Mouse (Mus musculus) megakaryocyte progenitor cell, adult 5-6 weeks (primary cell): ENCODE measurements around the gene Gfi1. TPM values are rescaled to one million over a fixed set of nuclear protein-coding genes. Genes with fewer than 3 reads are reported as not detected.
A peak's percentile ranks its signal among the peaks of the same experiment; 100 is the strongest.

Experiments
- ATAC-seq: replicated peaks from 2 replicates; pipeline ENCODE4 v1.8.0; 2016; ENCODE audit warnings: mild to moderate bottlenecking, moderate TSS enrichment, inconsistent platforms; ENCODE audit not compliant: poor library complexity
- total RNA-seq, 2 experiments: library from RNA; stranded (forward) in 1 of 2; stranded (reverse) in 1 of 2; fragments of 157-497, 149-512 nt in 1 of 2; fragments of 200-1000 nt in 1 of 2; gene quantifications; 2 replicates each; pipeline versions ENCODE4 v1.2.3 to v1.2.4; 2015 to 2017

The Gfi1 gene
- total RNA-seq, 2 experiments from 2014 or later, result 47.9 to 61.6 TPM

DNA sequence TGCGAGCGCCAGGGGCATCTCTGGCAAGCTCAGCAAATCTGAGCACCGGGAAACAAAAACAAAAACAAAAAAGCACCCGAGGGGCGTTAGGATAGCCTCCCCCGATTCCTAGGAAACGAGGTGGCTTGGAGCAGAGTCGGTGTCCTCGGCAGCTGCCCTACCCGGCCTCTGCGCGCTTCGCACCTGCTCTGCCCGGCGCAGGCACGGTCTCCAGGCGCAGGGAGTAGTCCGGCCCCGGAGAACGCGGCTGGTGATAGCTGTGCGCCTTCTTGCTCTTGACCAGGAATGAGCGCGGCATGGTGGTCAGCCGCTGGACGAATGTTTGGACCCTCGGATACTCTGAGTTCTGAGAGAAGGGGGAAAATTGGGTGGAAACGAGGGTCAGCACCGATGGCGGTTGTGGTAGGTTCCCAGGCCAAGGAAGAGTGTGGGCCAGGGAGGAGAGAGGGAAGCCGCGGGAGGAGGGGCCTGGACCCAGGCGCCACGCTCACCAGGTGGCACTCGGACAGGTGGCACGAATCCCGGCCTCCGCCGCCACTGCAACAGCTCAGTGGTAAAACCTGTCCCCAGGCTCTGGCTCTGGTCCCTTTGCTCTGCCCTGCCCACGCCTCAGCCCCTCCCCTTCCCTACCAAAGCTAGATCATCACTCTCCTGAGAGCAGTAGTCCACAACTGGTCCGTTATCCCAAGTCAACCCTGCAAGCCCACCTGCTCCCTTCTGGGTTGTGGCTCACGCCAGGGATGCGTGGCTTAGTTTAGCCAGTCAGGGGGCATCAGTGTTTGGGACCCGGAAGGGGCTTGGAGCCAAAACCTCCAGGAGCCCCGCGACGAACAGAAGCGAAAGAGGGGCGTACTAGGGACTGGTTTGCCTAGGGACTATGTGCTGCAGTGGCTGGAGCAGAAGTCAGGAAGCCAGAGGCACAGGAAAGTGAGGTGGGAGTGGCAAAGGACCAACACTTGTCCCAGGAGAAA, 2.0 kb downstream of the Gfi1 start:
- peak; percentile 30 for ATAC-seq

DNA sequence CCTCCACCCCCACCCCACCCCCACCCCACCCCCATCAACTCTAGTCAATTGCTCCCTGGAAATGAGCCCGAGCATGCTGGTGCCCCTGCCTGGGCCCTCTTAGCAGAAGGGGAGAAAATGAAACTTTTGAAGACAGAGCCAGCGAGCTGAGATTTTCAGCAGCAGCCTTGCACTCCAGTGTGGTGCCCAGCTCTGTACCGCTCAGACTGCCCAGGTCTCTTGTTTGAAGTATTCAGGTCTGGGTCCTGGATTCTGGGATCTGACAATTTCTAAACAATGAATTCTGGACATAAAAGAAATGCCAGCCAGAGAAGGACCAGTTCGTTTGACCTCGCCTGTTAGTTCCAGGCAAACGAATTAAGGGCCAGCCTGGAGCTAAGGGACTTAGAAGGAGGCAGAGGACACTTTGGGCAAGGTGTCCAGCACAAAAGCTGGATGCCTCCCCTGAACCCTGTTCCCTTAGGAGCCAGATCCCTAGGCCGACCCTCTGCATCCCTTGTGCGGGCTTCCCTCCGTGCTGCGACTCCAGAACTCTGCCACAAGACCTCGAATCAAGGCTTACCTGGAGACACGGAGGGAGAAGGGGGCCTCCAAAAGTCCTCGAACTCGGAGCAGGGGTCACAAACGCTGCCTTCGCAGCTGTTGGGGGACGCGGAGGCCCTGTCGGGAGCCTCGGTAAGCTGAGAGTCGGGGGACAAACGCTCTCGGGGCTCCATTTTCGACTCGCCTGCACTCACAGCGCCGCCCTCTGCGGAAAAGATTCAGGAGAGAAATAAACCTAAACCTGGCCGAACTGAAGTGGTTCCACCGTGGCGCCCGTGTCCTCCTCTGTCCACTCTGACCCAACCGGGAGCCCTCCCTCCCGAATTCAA, 2.9 kb downstream of the Gfi1 start:
- ATAC-seq, result no peak

- no peak for ATAC-seq
Observed at GRCm38 (mm10) chr5:107721638-107722011, 4.2 kb downstream of the Gfi1 start.

DNA sequence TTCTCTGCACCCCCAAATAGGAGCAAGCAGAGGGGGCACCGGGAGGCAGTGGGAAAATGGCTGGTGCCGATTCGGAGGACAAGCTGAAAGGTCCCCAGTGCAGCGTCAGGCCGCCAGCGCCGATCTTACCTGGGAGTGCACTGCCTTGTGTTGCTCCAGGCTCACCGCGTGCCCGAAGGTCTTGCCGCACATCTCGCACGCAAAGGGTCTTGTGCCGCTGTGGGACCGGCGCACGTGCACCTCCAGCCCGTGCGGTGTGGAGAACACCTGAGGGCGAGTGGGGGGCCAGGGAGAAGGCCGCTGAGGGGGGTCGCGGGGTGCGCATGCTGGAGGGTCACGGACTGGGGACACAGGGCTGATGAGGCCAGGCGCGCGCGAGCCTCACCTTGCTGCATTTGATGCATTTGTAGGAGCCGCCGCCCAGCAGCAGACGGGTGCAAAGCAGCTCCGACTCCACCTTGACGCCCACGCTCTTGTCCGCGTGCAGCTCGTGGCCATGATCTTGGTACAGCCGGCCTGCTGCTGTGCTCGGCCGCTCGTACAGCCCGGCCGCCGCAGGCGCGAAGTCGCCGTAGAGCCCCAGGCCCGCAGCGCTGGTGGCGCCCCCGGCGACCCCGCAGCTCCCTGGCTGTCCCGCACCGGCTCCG, 4.7 kb downstream of the Gfi1 start:
- no peak for ATAC-seq

- ATAC-seq, result no peak
Observed at GRCm38 (mm10) chr5:107720511-107720910, 5.3 kb downstream of the Gfi1 start.

GRCm38 (mm10) chr5:107719786-107720185, 6.0 kb downstream of the Gfi1 start:
- no peak for ATAC-seq

GRCm38 (mm10) chr5:107719209-107719608, 6.6 kb downstream of the Gfi1 start:
- no peak for ATAC-seq

- peak; percentile 51 for ATAC-seq
Observed at GRCm38 (mm10) chr5:107717871-107718361, 7.9 kb downstream of the Gfi1 start.

DNA sequence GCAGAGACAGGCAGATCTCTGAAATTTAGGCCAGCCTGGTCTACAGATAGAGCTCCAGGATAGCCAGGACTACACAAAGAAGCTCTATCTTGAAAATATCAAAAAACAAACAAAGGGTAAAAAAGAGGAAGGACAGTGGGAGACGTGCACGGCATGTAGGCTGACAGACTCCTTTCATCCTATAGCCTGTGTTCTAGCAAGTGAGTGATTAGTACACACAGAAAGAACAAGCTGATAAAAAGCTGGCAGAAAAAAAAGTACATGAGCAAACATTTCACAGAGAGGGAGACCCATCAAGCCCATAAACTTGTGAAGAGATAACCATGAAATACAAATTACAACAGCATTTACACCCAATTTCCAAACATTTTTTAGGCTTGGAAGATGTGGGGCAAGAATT, 14.1 kb downstream of the Gfi1 start:
- peak; percentile 32; the same call in 1 of the 2 replicates for ATAC-seq

DNA sequence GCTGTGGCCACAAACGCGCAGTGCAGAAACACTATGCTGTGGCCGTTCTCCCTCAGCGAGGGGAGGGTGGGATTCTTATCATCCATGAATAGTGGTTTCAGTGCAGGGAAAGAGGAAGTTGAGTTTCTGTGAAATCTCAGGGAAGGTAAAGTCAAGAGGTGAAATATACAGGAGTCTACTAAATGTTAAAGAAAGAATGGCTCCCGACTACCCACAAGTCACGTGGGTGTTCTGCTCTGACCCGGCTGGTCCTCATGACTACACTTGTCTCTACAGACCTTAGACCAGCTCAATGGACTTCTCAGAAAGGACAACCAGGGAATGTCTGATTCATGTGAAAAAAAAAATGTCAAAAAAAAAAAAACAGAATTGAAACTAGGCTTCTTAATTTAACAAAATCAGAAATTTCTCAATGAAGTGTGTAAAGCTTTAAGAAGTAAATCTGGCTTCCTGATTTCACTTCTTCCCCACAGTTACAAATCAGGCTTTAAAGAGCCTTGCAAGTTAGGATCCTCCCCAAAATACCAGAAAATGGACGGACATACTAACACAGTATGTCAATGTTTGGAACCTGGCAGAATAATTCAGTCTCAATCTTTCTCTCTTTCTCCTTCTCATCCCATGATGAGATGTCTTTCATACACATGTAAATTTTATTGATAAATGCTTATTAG, 17.6 kb downstream of the Gfi1 start:
- ATAC-seq, result peak; percentile 66

DNA sequence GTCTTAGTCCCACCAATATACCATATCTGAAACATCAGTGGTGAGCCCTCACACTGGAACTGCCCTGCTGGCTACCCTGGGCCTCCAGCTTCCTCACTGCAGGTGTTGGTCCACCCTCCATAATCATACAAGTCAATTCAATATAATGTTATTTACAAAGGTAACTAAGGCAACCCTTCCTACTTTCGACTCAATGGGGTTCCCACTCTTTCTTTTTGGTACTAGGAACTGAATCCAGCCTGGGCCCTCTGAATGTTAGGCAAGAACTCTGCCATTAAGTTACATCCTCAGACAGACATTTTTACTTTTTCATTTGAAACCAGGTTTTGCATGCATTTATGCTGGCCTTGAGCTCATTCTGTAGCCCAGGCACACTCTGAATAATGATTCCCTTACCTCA, 19.6 kb downstream of the Gfi1 start:
- peak; percentile 42 for ATAC-seq

GRCm38 (mm10) chr5:107705756-107706155, 20.1 kb downstream of the Gfi1 start:
- ATAC-seq, result peak; percentile 56

DNA sequence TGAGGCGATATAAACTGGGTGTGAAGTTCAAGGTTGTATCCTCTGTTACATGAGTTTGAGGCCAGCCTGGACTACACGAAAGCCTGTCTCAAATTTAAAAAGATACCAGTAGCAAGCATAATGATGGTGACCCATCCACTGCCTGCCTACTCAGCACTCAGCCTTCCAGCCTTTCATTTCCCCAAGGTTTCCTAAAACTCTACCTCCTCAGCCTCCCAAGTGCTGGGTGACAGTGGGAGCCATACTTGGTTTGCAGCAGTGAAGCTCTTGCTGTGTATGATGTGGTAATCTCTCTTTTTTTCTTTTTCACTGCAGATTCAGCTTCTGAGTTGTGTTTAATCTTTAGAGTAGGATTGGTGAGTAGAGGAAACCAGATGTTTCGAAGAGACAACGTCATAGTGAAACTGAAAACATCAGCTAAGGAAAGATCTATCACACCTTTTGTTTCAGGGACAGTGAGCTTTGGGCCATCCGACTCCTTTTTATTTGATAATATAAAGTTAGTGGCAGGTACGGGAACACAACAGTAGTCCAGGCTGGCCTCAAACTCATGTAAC, 22.6 kb downstream of the Gfi1 start:
- ATAC-seq, result no peak

DNA sequence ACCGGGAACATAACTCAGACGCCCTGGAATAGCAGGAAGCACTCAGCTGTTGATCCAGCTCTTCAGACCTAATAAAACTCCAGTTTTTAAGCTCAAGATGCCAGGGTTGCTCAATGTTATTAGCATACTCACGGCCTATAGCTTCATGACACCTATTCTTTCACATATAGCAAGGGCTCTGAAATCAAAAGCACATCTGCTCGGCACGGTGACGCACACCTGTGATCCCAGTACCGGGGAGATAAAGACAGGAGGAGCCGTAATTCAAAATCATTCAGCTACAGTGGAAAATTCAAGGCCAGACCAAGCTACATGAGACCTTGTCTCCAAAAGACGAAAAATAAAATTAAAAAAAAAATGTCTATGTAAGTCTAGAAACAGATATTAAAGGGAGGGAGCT, 24.2 kb downstream of the Gfi1 start:
- ATAC-seq, result no peak

- peak; percentile 30 for ATAC-seq
Observed at GRCm38 (mm10) chr5:107700873-107701272, 25.0 kb downstream of the Gfi1 start.

DNA sequence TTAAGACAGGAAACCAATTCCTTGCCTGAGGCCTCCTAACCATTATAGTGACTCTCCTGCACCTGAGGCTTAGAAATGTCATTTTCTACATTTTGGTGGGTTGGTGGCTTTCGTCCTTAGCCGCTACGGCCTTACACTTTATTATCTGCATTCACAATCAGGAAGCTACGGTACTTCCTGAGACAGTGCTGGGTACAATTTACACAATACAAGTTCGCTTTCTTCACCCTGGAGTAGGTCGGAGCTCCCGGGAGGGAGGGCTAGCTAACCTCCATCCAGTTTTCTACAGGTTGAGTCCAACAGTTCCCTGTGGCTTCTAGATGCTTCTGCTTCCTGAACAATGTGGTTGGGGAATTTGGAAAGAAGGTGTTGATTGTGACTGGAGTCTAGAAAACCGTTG, 26.9 kb downstream of the Gfi1 start:
- peak; percentile 90 for ATAC-seq

- ATAC-seq, result no peak
Observed at GRCm38 (mm10) chr5:107695019-107695418, 30.8 kb downstream of the Gfi1 start.

DNA sequence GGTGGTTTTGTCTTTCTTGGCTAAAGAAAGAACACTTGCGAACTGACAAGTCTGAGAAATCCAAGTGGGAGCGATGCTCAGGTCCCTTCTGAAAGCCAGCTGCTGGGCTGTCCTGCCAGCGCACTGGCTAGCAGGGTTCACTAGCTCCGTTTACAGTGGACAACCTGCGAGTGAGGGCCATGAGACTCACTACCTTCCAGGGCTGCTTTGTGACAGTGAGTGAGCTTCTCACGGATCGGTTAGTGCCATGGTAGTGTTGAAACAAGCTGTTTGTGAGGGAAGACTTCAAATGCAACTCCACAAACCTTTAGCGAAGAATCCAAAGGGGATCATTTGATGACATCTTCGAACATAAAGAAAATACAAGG, 37.4 kb downstream of the Gfi1 start:
- ATAC-seq, result peak; percentile 10; the same call in 1 of the 2 replicates

GRCm38 (mm10) chr5:107687592-107688498, 38.0 kb downstream of the Gfi1 start:
- peak; percentile 94 for ATAC-seq
